Mouse (Mus musculus): ENCODE data around the gene Rnf145.
A peak's percentile ranks its signal among the peaks of the same experiment; 100 is the strongest.

Gene Rnf145

GRCm38 (mm10) chr11:44564940-44565339, 46.2 kb downstream of the Rnf145 start:
- no peak for DNase-seq

DNA sequence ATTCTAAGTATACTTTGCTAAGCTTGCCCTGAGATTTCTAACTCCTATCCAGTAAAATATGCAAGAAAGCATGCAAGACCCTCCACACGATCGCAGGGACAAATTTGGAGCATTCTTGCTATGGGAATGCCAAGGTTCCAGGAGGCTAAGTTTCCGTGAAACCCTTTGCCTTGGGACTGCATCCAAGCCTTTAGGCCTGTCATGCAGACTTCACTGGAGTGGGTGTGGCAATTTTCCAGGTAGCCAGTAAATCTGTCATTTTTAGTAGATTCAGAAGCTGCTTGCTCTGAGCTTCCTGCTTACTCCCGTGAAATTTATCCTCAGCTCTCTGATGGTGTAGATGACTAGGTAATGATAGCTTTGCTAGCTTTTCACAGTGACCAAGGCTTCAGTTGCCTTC, 51.6 kb downstream of the Rnf145 start:
- DNase-seq, result peak; percentile 51

DNA sequence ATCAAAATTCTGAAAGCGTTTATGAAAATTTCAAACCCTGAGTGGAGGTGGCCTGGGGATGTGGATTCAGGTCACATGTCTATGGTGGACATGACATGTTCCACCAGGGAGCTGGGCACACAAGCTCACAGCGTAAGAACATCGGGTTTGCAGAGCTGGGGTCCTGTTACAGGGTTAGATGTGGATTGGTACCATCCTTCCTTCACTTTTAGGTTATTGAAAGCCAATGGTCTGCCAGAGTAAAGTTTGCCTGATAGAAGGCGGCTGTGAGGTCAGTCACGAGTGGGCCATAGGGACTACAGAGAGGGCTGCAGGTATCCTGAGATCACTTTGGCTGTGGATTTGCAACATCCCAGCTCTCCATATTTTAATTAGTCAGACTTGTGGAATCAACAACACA, 54.0 kb downstream of the Rnf145 start:
- peak; percentile 75 for DNase-seq

- DNase-seq, result peak; percentile 66
Measured at GRCm38 (mm10) chr11:44573396-44573795, 54.6 kb downstream of the Rnf145 start.

GRCm38 (mm10) chr11:44574391-44574790, 55.6 kb downstream of the Rnf145 start:
- peak; percentile 66 for DNase-seq

DNA sequence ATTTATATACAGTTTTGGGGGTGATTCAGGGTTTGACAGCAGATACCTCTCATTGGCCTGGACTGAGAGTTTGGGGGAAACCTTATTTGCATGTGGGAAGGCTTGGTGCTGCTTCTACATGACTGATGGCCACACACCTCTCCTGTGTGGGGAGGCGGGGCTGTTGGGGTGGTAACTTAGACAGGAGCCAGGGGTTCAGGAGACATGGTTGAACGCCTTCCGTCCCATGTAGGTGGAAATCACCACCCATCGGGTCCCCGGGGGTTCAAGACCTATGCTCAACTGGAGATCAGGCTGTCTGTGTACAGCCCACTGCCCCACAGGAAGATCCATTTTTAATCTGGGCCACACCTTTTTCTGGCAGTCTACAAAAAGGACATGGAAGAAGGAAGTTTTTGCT, 56.1 kb downstream of the Rnf145 start:
- peak; percentile 90 for DNase-seq

DNA sequence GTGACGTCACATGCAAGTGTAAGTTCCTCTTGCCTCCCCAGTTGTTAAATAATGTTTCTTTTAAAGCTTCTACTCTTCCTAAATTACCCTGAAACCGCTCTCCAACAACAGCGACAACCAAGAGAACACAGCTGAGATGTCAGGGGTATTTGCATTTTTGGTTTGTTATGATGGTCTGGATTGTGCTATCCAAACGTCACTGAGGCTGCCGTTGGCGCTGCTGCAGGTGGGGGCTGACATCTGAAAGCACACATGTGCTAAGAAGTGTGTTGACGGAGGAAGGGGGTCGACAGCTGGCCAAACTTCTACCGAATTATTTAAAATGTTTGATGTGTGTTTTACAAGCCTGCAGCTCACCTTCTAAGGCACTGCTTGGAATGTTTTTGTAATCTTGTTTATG, 59.1 kb downstream of the Rnf145 start:
- peak; percentile 78 for DNase-seq

DNA sequence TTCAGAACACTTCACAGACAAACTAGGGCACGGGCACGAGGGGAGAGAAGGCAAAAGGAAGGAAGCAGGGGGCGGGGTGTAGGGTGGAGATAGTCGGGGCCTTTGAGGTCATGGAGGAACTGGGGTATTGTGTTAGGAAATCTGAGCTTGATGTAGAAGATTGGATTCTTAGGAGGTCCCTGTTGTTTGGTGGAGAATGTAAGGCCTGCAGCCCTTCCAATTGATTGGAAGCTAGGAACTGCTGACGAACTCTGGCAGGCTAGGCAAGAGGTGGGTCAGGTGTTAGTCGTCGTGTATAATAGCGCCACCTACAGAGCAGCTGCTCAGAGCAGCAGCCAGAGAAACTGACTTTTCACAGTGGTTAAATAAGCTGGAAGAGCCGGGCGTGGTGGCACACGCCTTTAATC, 62.5 kb downstream of the Rnf145 start:
- peak; percentile 94 for DNase-seq

GRCm38 (mm10) chr11:44586047-44586696, 67.4 kb downstream of the Rnf145 start:
- DNase-seq, result peak; percentile 89

DNA sequence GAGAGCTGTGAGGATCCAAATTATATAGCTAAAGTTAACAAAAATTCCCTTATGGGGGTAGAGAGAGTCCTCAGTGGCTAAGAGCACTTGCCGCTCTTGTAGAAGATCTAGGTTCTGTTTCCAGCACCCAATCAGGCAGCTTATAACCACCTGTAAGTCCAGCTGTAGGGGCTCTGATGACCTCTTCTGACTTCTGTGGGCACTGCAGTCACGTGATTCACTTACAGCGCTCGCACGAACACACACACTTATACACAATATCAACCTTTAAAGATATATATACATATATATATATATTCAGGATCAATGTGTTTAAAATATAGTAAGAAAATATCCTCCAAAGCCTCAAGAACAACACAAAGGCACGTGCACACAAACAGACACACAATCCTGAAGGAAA, 74.3 kb downstream of the Rnf145 start:
- no peak for DNase-seq

GRCm38 (mm10) chr11:44594768-44595167, 76.0 kb downstream of the Rnf145 start:
- DNase-seq, result peak; percentile 13

- DNase-seq, result peak; percentile 62
Measured at GRCm38 (mm10) chr11:44606881-44607280, 88.1 kb downstream of the Rnf145 start.

- peak; percentile 64 for DNase-seq
Measured at GRCm38 (mm10) chr11:44608646-44609045, 89.9 kb downstream of the Rnf145 start.

GRCm38 (mm10) chr11:44610971-44611781, 92.4 kb downstream of the Rnf145 start:
- DNase-seq, result peak; percentile 97

DNA sequence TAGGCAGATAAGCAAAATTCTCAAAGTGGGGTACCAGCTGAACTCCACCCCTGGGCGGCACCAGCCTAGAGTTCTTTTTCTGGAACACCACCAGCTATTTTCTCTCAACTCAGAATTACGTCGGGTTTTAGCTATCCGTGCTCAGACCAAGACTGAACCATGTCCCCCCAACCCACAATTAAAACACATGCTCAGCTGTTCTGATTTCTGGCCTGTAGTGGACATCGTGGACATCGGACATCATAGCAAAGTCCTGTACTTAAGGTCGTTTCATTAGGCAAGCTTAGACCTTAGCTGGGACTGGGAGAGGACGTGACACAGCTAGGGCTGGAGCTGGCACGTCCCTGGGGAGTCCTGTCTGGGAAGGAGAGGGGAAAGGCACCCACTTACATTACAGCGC, 93.4 kb downstream of the Rnf145 start:
- peak; percentile 86 for DNase-seq

DNA sequence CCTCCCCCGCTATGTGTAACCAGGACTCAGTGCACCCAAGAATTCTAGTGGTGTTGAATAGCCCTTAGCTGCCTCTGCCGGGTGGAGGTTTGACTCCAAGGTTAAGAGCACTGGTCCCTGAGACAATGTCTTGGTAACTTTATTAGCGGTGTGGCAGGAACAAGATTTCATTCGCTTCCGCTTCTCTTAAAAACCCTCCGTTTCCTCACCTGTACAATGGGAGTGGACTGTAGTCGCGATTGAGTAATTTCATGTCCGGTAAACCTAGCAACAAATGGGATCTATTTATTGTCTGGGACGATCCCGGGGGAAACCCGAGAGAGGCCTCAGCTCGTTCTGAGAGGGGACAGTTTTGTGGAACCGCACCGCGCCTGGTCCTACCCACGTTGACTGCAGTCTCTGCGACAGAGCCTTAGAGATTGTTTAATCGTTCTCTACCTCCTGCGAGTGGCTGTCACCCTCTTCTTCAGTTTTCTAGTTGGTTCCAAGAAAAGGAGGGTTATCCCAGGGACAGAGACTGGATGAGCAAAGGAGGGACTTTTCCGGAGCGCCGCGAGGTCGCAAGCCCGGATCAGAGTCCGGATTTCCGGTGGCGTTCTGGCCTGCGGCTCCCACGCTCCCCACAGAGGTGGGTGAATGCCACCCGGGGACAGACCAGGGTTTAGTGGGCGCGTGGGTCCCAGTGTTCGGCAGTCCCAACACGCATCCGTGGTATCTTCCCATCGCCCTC, 94.1 kb downstream of the Rnf145 start:
- peak; percentile 97 for DNase-seq

DNA sequence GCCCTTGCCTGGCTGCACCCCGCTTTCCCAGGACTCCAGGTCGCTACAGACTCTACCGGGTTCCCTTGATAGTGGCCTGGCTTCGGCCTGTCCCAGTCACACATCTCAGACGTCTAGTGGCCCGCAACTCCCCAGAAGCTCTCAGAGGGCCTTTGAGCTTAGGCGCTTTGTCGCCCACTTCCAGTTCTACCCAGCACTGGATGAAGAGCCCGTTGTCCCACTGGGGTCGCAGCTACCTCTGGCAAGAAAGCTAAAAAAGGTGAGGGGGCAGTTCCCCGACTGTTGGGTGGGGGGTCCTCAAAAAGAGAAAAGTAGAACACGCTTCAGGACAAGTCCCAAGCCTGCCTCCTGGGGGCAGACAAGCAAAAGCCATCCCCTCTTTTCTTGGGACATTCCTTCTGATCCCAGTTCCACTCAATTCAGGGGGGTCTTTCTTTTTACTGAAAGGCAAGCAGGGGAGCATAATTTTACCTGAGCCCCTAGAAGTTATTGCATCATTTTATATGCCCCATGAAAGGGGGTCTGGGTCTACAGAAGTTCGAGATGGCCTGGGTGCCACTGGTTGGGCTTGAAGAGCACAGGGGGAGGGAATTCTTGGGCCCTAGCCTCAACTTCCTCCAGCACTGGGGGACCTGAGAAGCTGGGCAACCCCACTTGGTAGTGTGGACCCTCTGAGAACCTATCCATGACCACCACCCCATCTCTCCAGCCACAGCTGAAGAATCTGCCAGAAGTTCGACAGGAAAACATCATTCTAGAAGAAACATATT, 94.8 kb downstream of the Rnf145 start:
- DNase-seq, result peak; percentile 91

All from heart, adult 11 months (tissue).